Comparison of ENCODE assay signal across 39 mouse cellular contexts in genomic region chr2:89132954-89133353, GRCm38 (mm10). TPM values are rescaled to one million over a fixed set of nuclear protein-coding genes. Genes with fewer than 3 reads are reported as not detected.
"Had no signal": no experiment of that assay in that cellular context is flagged by ENCODE, and none has a peak within 500 bp of the region (broad histone marks: within the 10 kb centered on the region; RNA-seq: fewer than 3 reads in every experiment).

TSS of gene Olfr1222 (minus strand) at chr2:89133054.

- ATAC-seq: liver, embryonic 12.5 days; liver, postnatal 0 days; lung, postnatal 0 days; midbrain, embryonic 13.5 days; midbrain, embryonic 15.5 days; midbrain, embryonic 16.5 days had no signal

- DNase-seq: left cerebral cortex, postnatal 4 days; liver; liver, embryonic 13.5 days; liver, postnatal 0 days; lung, adult 18-20 months; lung, adult 2 months; lung, embryonic 14.5 days; lung, postnatal 10 days; lung, postnatal 14 days; lung, postnatal 36 days; lung, postnatal 4 days; midbrain, embryonic 14.5 days had no signal

- H3K27ac ChIP-seq: limb, embryonic 10.5 days; limb, embryonic 12.5 days; limb, embryonic 13.5 days; limb, embryonic 15.5 days; liver, embryonic 12.5 days; liver, embryonic 13.5 days; liver, embryonic 14.5 days; liver, embryonic 15.5 days; lung, embryonic 15.5 days; macrophage; midbrain, embryonic 10.5 days; midbrain, embryonic 12.5 days; midbrain, embryonic 13.5 days; midbrain, embryonic 15.5 days; neural tube, embryonic 12.5 days had no signal

- H3K4me3 ChIP-seq: limb, embryonic 10.5 days; limb, embryonic 12.5 days; limb, embryonic 13.5 days; limb, embryonic 15.5 days; liver, embryonic 12.5 days; liver, embryonic 13.5 days; liver, embryonic 15.5 days; lung, embryonic 15.5 days; megakaryocyte, embryonic 14.5 days; midbrain, embryonic 10.5 days; midbrain, embryonic 12.5 days; midbrain, embryonic 13.5 days; midbrain, embryonic 15.5 days; myocyte; neural tube, embryonic 12.5 days had no signal

- H3K9me3 ChIP-seq: limb, embryonic 10.5 days; limb, embryonic 12.5 days; limb, embryonic 13.5 days; limb, embryonic 15.5 days; liver, embryonic 12.5 days; liver, embryonic 13.5 days; liver, embryonic 15.5 days; lung, embryonic 15.5 days; megakaryocyte, embryonic 14.5 days; midbrain, embryonic 10.5 days; midbrain, embryonic 12.5 days; midbrain, embryonic 13.5 days; midbrain, embryonic 15.5 days; neural tube, embryonic 12.5 days had no signal

- H3K9ac ChIP-seq: limb, embryonic 12.5 days; limb, embryonic 13.5 days; limb, embryonic 15.5 days; liver, embryonic 12.5 days; liver, embryonic 13.5 days; liver, embryonic 14.5 days; liver, embryonic 15.5 days; liver, postnatal 0 days; lung, embryonic 14.5 days; lung, embryonic 15.5 days; midbrain, embryonic 12.5 days; midbrain, embryonic 13.5 days; midbrain, embryonic 15.5 days; neural tube, embryonic 12.5 days had no signal

- H3K27me3 ChIP-seq: limb, embryonic 12.5 days; limb, embryonic 13.5 days; limb, embryonic 15.5 days; liver, embryonic 12.5 days; liver, embryonic 13.5 days; liver, embryonic 15.5 days; lung, embryonic 15.5 days; megakaryocyte, embryonic 14.5 days; midbrain, embryonic 12.5 days; midbrain, embryonic 13.5 days; midbrain, embryonic 15.5 days; neural tube, embryonic 12.5 days had no signal

- H3K4me2 ChIP-seq: limb, embryonic 12.5 days; limb, embryonic 13.5 days; limb, embryonic 15.5 days; liver, embryonic 11.5 days; liver, embryonic 12.5 days; liver, embryonic 13.5 days; liver, embryonic 15.5 days; lung, embryonic 14.5 days; lung, embryonic 15.5 days; midbrain, embryonic 11.5 days; midbrain, embryonic 12.5 days; midbrain, embryonic 13.5 days; midbrain, embryonic 15.5 days; neural tube, embryonic 12.5 days had no signal

- H3K4me1 ChIP-seq: limb, embryonic 10.5 days; limb, embryonic 12.5 days; limb, embryonic 13.5 days; limb, embryonic 15.5 days; liver, embryonic 12.5 days; liver, embryonic 13.5 days; liver, embryonic 15.5 days; lung, embryonic 15.5 days; megakaryocyte, embryonic 14.5 days; midbrain, embryonic 10.5 days; midbrain, embryonic 12.5 days; midbrain, embryonic 13.5 days; midbrain, embryonic 15.5 days; neural tube, embryonic 12.5 days had no signal

- H3K36me3 ChIP-seq: limb, embryonic 10.5 days; limb, embryonic 12.5 days; limb, embryonic 13.5 days; limb, embryonic 15.5 days; liver, embryonic 12.5 days; liver, embryonic 13.5 days; liver, embryonic 15.5 days; lung, embryonic 15.5 days; midbrain, embryonic 10.5 days; midbrain, embryonic 12.5 days; midbrain, embryonic 13.5 days; midbrain, embryonic 15.5 days; neural tube, embryonic 12.5 days had no signal

RNA-seq across cellular contexts. Expression of gene Olfr1222, which starts in this region (rescaled TPM):
- polyA plus RNA-seq: limb, embryonic 10.5 days; limb, embryonic 11.5 days; limb, embryonic 12.5 days; limb, embryonic 13.5 days; limb, embryonic 14.5 days; limb, embryonic 15.5 days; liver, adult 2 months; liver, embryonic 11.5 days; liver, embryonic 12.5 days; liver, embryonic 13.5 days; liver, embryonic 14.5 days; liver, embryonic 15.5 days; liver, embryonic 16.5 days; liver, postnatal 0 days; lung, adult 2 months; lung, embryonic 14.5 days; lung, embryonic 15.5 days; lung, embryonic 16.5 days; lung, postnatal 0 days; macrophage; midbrain, embryonic 10.5 days; midbrain, embryonic 11.5 days; midbrain, embryonic 12.5 days; midbrain, embryonic 13.5 days; midbrain, embryonic 14.5 days; midbrain, embryonic 15.5 days; midbrain, embryonic 16.5 days; midbrain, postnatal 0 days; myocyte; neural tube, embryonic 11.5 days; neural tube, embryonic 12.5 days had no signal
